Mouse (Mus musculus) urinary bladder, postnatal 25 days (tissue): ENCODE data around the gene Grid1.
A peak's percentile ranks its signal among the peaks of the same experiment; 100 is the strongest.

Experiments used
- DNase-seq: peaks from one replicate; pipeline ENCODE4 v3.0.0; 2022; ENCODE audit warnings: low spot score

Grid1 gene

GRCm38 (mm10) chr14:34837145-34837544 lies 17.2 kb downstream of the Grid1 start:
- no peak for DNase-seq

GRCm38 (mm10) chr14:34838999-34839398 lies 19.1 kb downstream of the Grid1 start:
- no peak for DNase-seq

GRCm38 (mm10) chr14:34839898-34840297 lies 20.0 kb downstream of the Grid1 start:
- no peak for DNase-seq

GRCm38 (mm10) chr14:34843579-34843978 lies 23.7 kb downstream of the Grid1 start:
- no peak for DNase-seq

GRCm38 (mm10) chr14:34844166-34844565 lies 24.3 kb downstream of the Grid1 start:
- no peak for DNase-seq

- DNase-seq, result no peak
Measured at GRCm38 (mm10) chr14:34846799-34847198, 26.9 kb downstream of the Grid1 start.

- DNase-seq, result no peak
Measured at GRCm38 (mm10) chr14:34847625-34848024, 27.7 kb downstream of the Grid1 start.

- DNase-seq, result no peak
Measured at GRCm38 (mm10) chr14:34860891-34861780, 41.2 kb downstream of the Grid1 start.

GRCm38 (mm10) chr14:34867266-34867665 lies 47.4 kb downstream of the Grid1 start:
- DNase-seq, result peak; percentile 12

GRCm38 (mm10) chr14:34868513-34869260 lies 48.8 kb downstream of the Grid1 start:
- DNase-seq, result no peak

GRCm38 (mm10) chr14:34879996-34880395 lies 60.1 kb downstream of the Grid1 start:
- no peak for DNase-seq

- DNase-seq, result no peak
Measured at GRCm38 (mm10) chr14:34880431-34881421, 60.8 kb downstream of the Grid1 start.

- no peak for DNase-seq
Measured at GRCm38 (mm10) chr14:34884194-34884593, 64.3 kb downstream of the Grid1 start.

GRCm38 (mm10) chr14:34884611-34885010 lies 64.7 kb downstream of the Grid1 start:
- no peak for DNase-seq

- no peak for DNase-seq
Measured at GRCm38 (mm10) chr14:34891769-34892532, 72.0 kb downstream of the Grid1 start.

- no peak for DNase-seq
Measured at GRCm38 (mm10) chr14:34896253-34896982, 76.5 kb downstream of the Grid1 start.

- DNase-seq, result no peak
Measured at GRCm38 (mm10) chr14:34903854-34904253, 83.9 kb downstream of the Grid1 start.

- no peak for DNase-seq
Measured at GRCm38 (mm10) chr14:34905697-34906096, 85.8 kb downstream of the Grid1 start.

GRCm38 (mm10) chr14:34908366-34908765 lies 88.5 kb downstream of the Grid1 start:
- no peak for DNase-seq

- DNase-seq, result no peak
Measured at GRCm38 (mm10) chr14:34908804-34909203, 88.9 kb downstream of the Grid1 start.
